Mouse (Mus musculus) erythroblast, adult 5-6 weeks (primary cell): Measurements from ENCODE around the gene Tex10. TPM values are rescaled to one million over a fixed set of nuclear protein-coding genes. Genes with fewer than 3 reads are reported as not detected.
"Not testable (repeated sequence)": the region's sequence is repeated elsewhere in the genome, so short reads cannot be mapped to it uniquely, and the experiment has no call there.

Experiments
- ATAC-seq: replicated peaks from 2 replicates; pipeline ENCODE4 v1.8.0; 2016; ENCODE audit warnings: moderate number of reproducible peaks, mild to moderate bottlenecking, moderate TSS enrichment, inconsistent platforms; ENCODE audit not compliant: poor library complexity, low FRiP score, severe bottlenecking
- total RNA-seq, 2 experiments: library from RNA; stranded (forward) in 1 of 2; stranded (reverse) in 1 of 2; fragments of 150-400 nt in 1 of 2; fragments of 200-764, 138-1000 nt in 1 of 2; gene quantifications; 2 replicates each; pipeline versions ENCODE4 v1.2.3 to v1.2.4; 2015 to 2017; ENCODE audit warnings: low replicate concordance in 2 of 2

The Tex10 gene
- total RNA-seq, 2 experiments from 2014 or later: 10.8 to 17.3 TPM

DNA sequence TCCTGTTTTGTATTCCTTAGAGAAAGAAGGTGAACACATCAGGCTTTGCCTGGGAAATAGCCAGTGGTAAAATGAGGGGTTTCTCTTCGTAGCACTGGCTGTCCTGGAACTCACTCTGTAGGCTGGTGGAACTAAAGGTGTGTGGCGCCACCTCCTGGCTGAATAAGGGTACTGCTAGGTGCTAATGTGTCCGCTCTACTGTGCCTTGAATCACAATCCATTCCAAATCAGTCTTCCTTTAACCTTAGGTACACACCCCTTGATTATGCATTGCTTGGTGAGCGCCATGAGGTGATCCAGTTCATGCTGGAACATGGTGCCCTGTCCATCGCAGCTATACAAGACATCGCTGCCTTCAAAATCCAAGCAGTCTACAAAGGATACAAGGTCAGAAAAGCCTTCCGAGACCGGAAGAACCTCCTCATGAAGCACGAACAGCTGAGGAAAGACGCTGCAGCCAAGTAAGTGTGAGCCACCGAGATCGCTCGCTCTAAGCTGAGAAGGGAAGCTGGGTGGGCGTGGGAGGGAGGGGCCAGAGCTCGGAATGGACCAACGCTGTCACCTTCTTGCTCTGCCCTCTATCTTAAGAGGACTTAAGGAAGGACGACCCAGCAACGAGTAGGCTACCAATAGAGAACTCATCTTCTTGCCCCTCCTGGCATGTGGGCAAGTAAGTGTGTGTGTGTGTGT lies 65.8 kb downstream of the Tex10 start:
- 0 out of 2 replicates have a peak, but pooled peaks have one; percentile 77 for ATAC-seq

DNA sequence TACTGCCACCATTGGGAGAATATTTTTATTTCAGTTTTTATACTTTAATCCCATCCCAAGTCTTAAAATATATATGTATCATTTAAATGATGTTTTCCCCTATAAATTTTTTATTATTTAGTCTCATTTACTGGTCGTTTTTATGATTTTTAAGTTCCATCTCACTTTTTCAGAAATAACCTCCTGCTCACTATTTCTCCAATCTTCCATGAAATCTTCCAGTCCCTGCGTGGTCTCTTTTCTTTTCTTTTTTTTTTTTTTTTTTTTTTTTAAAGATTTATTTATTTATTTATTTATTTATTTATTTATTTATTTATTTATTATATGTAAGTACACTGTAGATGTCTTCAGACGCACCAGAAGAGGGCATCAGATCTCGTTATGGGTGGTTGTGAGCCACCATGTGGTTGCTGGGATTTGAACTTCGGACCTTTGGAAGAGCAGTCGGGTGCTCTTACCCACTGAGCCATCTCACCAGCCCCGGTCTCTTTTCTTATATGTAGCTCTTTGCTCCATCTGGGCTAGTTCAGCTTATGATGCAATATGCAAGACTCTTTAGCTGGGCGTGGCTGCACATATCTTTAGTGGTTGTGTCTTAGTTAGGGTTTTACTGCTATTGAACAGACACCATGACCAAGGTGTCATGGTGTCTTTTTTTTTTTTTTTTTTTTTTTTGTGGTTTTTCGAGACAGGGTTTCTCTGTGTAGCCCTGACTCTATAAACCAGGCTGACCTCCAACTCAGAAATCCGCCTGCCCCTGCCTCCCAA lies 67.4 kb downstream of the Tex10 start:
- ATAC-seq: not testable (repeated sequence)

DNA sequence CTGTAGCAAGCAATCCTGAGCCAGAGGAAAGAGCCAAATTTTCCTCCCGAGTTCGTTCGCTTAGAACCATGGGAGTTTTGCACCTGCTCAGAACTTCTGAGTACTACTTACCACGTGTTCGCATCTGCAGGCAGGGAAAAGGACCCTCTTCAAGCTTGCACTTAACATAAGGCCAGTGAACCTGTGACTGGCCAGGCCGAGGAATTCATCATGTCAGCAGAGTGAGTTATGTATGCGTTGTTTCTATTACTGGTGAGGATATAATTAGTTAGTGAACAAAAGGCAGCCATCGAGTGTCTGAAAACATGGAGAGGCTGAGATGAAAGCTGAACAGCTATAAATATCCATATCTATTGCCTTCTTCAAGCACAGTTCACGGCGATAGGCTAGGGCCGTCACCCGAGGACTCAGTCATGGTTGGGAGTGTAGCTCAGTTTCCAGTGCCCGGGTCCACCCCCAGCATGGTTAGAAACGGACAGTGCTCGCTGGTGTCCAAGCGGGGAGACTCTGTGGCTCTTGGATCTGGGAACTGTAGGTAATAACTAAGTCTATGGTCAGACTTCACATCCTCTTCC lies 70.1 kb downstream of the Tex10 start:
- no peak for ATAC-seq

DNA sequence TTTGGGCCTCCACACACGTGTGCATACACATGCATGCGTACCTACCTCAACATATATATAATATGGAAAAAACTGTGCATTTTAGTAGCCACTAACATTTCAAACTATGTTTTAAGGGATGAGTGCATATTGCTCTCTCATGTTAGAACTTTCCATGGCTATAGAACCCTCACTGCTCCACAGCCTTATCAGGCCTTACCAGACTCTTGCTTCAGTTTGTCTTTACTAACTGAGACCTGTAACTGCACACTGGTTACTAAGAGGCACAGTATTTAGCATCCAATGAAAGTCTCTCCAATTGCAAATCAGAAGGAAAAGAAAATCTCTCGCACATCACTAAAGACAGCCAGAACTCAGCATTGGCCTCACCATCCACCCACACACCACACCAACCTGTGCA lies 76.3 kb downstream of the Tex10 start:
- no peak for ATAC-seq

DNA sequence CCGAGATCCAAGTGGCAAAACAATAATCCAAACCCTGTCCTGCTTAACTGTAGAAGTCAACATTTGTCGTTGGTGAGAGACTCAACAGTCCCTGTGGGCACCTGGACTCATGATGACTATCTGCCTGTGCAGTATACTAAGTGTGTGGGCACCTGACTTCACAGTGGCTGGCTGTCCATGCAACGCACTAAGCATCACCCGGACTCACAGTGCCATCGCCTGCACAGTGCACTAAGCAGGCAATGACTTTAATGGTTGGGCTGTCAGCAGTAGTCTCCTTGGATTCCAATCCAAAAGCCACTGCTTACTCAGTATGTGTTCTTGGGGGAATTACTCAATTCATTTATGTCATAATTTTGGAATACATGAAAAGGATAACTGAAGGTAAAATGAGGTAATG lies 90.8 kb downstream of the Tex10 start:
- no peak for ATAC-seq

DNA sequence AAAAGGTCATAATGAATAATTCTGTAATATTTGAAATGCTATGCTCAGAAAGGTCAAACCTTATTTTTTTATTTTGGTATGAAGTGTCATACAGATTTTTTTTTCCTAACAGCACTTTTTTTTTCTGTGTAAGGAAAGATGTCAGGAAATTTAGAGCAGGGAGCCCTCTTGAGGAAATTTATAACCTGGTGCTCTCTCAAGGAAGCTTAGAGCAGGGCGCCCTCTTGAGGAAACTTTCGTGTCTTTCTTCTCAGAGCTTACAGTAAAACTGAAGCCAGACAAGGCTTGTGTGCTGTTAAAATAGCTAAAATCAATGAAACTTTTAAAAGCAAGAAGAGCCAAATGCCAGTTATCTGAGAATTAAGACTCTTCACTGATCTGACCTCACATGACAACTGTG lies 92.3 kb downstream of the Tex10 start:
- no peak for ATAC-seq

Other genes with a start within 250 kb of the Tex10 start
- gene Erp44, start 193.9 kb downstream of the Tex10 start, total RNA-seq (2015; ENCODE audit: low replicate concordance): 17.7 and 29.5 TPM in 2 replicates
- 19.8 and 28.2 TPM in 2 replicates for gene Erp44, start 193.9 kb downstream of the Tex10 start, total RNA-seq (2017; ENCODE audit: low replicate concordance)
- 0.38 and 0.84 TPM in 2 replicates for gene Invs, start 193.7 kb downstream of the Tex10 start, total RNA-seq (2015; ENCODE audit: low replicate concordance)
- 1.4 and 2.0 TPM in 2 replicates for gene Invs, start 193.7 kb downstream of the Tex10 start, total RNA-seq (2017; ENCODE audit: low replicate concordance)
- 3.7 and 15.5 TPM in 2 replicates for gene Msantd3, start 66.5 kb upstream of the Tex10 start, total RNA-seq (2015; ENCODE audit: low replicate concordance)
- 3.7 and 13.7 TPM in 2 replicates for gene Msantd3, start 66.5 kb upstream of the Tex10 start, total RNA-seq (2017; ENCODE audit: low replicate concordance)
- gene Tmeff1, start 111.7 kb upstream of the Tex10 start, total RNA-seq (2015; ENCODE audit: low replicate concordance): not detected in 2 replicates
- not detected in 2 replicates for gene Tmeff1, start 111.7 kb upstream of the Tex10 start, total RNA-seq (2017; ENCODE audit: low replicate concordance)
- gene Cavin4, start 190.1 kb upstream of the Tex10 start, total RNA-seq (2015; ENCODE audit: low replicate concordance): not detected in 2 replicates
- not detected in 2 replicates for gene Cavin4, start 190.1 kb upstream of the Tex10 start, total RNA-seq (2017; ENCODE audit: low replicate concordance)